Mouse (Mus musculus) right cerebral cortex, adult 18-20 months (tissue): Measurements from ENCODE around the gene Ccdc185.

Experiments used
- DNase-seq: peaks from one replicate; pipeline ENCODE4 v3.0.0; 2022; ENCODE audit warnings: mixed read lengths

Gene Ccdc185

GRCm38 (mm10) chr1:182749080-182749479, at the start of gene Ccdc185:
Ccdc185 (minus strand) TSS chr1:182749180.
- DNase-seq: no peak

- peak; percentile 71 for DNase-seq
Measured at GRCm38 (mm10) chr1:182797048-182797447, 48.1 kb upstream of the Ccdc185 start.

GRCm38 (mm10) chr1:182794628-182795027, 45.6 kb upstream of the Ccdc185 start:
- DNase-seq: peak; percentile 83

- peak; percentile 82 for DNase-seq
Measured at GRCm38 (mm10) chr1:182794221-182794620, 45.2 kb upstream of the Ccdc185 start.

- DNase-seq: peak; percentile 83
Measured at GRCm38 (mm10) chr1:182792521-182793071, 43.6 kb upstream of the Ccdc185 start.

- DNase-seq: no peak
Measured at GRCm38 (mm10) chr1:182788896-182789295, 39.9 kb upstream of the Ccdc185 start.

- DNase-seq: no peak
Measured at GRCm38 (mm10) chr1:182787030-182787429, 38.0 kb upstream of the Ccdc185 start.

GRCm38 (mm10) chr1:182785504-182785903, 36.5 kb upstream of the Ccdc185 start:
- DNase-seq: no peak

GRCm38 (mm10) chr1:182784784-182785183, 35.8 kb upstream of the Ccdc185 start:
- no peak for DNase-seq

GRCm38 (mm10) chr1:182783774-182784173, 34.8 kb upstream of the Ccdc185 start:
- no peak for DNase-seq

- DNase-seq: no peak
Measured at GRCm38 (mm10) chr1:182779024-182779520, 30.1 kb upstream of the Ccdc185 start.

GRCm38 (mm10) chr1:182778225-182778624, 29.2 kb upstream of the Ccdc185 start:
- DNase-seq: no peak

GRCm38 (mm10) chr1:182776749-182777410, 27.9 kb upstream of the Ccdc185 start:
- peak; percentile 57 for DNase-seq

GRCm38 (mm10) chr1:182775576-182775975, 26.6 kb upstream of the Ccdc185 start:
- DNase-seq: no peak

GRCm38 (mm10) chr1:182764541-182765281, 15.7 kb upstream of the Ccdc185 start:
- DNase-seq: no peak

- peak; percentile 90 for DNase-seq
Measured at GRCm38 (mm10) chr1:182763716-182764461, 14.9 kb upstream of the Ccdc185 start, which contains the start of gene Susd4. Susd4 (plus strand) TSS chr1:182763860.

GRCm38 (mm10) chr1:182763191-182763715, 14.3 kb upstream of the Ccdc185 start:
- no peak for DNase-seq

GRCm38 (mm10) chr1:182758783-182759182, 9.8 kb upstream of the Ccdc185 start:
- DNase-seq: no peak

GRCm38 (mm10) chr1:182754865-182755264, 5.9 kb upstream of the Ccdc185 start:
- DNase-seq: no peak

- no peak for DNase-seq
Measured at GRCm38 (mm10) chr1:182753694-182754093, 4.7 kb upstream of the Ccdc185 start.

GRCm38 (mm10) chr1:182751301-182751700, 2.3 kb upstream of the Ccdc185 start:
- no peak for DNase-seq

- no peak for DNase-seq
Measured at GRCm38 (mm10) chr1:182747834-182748233, 1.1 kb downstream of the Ccdc185 start.

- no peak for DNase-seq
Measured at GRCm38 (mm10) chr1:182747081-182747480, 1.9 kb downstream of the Ccdc185 start.
